Mouse (Mus musculus): ENCODE measurements at regions not wholly inside any gene's neighbourhood (a gene's known extent, or its start where the extent isn't known, plus 50 kb on each side); places are given as distances from the start of the nearest gene placed in this dataset.

DNA sequence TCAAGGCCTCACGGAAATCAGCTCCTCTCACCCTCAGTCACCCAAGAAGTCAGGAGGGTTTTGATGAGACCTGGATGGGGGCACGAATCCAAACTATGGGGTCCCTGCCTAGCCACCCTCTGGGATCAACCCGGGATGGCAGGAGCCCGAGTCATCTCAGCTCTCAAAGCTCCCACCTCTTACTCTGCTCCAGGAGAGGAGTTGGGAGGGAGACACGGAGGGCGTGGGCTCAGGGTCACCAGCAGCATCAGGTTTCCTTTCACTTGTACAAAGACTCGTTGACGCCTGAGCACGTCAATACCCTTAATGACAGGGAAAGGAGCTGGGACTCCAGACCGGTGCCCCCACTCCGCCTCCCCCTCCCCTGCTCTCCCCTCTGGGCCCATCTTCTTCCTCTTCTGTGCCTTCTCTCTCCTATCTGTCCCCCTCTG, 60.8 kb upstream of the Casz1 start:
- TF ChIP-seq CTCF (IDR thresholded peaks at IDR 0.05; ENCODE audit: insufficient read depth, low read length) (no peak), POLR2A (IDR thresholded peaks at IDR 0.05; ENCODE audit: borderline replicate concordance, extremely low read depth, low read depth, low read length) (no peak)
